Mouse (Mus musculus): ENCODE results near the gene Ugt2a1.
"Not testable (repeated sequence)": the region's sequence is repeated elsewhere in the genome, so short reads cannot be mapped to it uniquely, and the experiment has no call there.

Gene Ugt2a1

GRCm38 (mm10) chr5:87490771-87491170 is at the start of gene Ugt2a1:
Gene Ugt2a1 (minus strand): TSS chr5:87490871.
- no peak for DNase-seq (ENCODE audit: low read depth, low spot score)

- no peak for DNase-seq (ENCODE audit: low read depth, low spot score)
Observed at GRCm38 (mm10) chr5:87538111-87538510, 47.4 kb upstream of the Ugt2a1 start, which contains the start of gene Sult1b1. Gene Sult1b1 (minus strand): TSS chr5:87538195.

DNA sequence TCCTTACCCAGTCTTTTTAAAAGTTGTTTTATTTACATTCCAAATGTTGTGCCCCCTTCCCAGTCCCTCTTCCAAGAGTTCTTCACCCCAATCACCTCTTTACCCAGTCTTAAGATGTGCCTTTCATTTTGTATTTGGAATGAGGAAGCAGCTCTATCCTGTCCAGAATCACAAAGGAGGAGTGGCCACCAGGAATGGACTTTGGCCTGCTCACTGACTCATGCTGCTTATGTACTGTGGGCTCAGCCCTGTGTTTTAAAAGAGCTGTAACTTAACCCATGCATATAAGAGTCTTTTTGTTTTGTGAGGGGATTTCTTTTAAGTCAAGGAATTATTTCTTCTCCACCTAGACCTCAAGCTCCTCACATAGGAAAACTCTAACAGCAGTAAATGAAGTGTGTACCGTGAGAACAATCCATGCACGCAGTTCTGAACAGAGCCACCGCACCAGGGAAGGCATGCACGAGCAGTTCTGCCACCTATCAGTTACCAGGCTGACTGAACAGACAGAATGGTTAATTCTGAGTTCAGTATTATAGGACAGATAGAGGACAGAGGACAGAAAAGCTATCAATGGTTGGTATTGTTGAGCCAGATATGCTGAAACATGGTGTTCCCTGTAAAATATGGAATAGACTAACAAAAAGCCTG is 45.4 kb upstream of the Ugt2a1 start:
- no peak for DNase-seq (ENCODE audit: low read depth, low spot score)

DNA sequence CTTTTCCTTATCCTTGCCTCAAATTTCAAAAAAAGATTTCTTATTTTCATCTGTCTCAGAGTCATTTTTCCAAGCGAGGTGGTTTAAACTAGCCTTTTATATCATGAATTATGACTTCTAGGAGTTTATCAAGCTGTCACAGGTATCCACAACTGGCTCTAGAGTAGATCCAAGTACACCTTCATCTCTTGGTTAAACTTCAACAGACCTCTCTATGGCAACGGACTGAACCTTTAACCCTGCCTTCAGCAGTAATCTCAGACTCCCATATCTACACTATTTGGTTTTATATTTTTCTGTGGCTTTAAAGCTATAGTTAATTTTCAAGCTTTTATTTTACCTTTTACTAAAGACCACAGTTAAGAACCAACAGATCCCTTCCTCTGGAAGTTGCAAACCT is 41.6 kb upstream of the Ugt2a1 start:
- no peak for DNase-seq (ENCODE audit: low read depth, low spot score)

DNA sequence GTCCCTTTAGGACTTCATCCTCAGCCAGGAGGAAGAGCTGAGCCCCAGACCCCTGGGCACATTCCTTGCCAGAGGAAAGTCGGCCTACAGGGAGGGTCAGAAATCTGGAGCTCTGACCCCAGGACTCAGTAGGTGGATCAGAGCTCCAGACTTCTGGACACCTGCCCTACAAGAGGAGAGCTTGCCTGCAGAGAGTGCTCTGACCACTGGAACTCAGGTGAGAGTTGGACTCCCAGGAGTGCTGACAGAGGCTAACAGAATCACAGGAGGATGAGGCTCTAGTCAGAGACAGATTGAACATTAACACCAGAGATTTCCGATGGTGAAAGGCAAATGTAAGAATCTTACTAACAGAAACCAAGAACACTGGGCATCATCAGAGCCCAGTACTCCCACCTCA is 32.9 kb upstream of the Ugt2a1 start:
- not testable (repeated sequence) for DNase-seq (ENCODE audit: low read depth, low spot score)

GRCm38 (mm10) chr5:87505776-87506458 is 15.2 kb upstream of the Ugt2a1 start:
- no peak for DNase-seq (ENCODE audit: low read depth, low spot score)

GRCm38 (mm10) chr5:87502687-87503086 is 12.0 kb upstream of the Ugt2a1 start:
- no peak for DNase-seq (ENCODE audit: low read depth, low spot score)

- DNase-seq (ENCODE audit: low read depth, low spot score) = no peak
Observed at GRCm38 (mm10) chr5:87499341-87499740, 8.7 kb upstream of the Ugt2a1 start.

GRCm38 (mm10) chr5:87498936-87499335 is 8.3 kb upstream of the Ugt2a1 start:
- DNase-seq (ENCODE audit: low read depth, low spot score) = no peak

- not testable (repeated sequence) for DNase-seq (ENCODE audit: low read depth, low spot score)
Observed at GRCm38 (mm10) chr5:87486706-87487105, 4.0 kb downstream of the Ugt2a1 start, which contains the start of gene Gm43638. Gene Gm43638 (minus strand): TSS chr5:87486806.

DNA sequence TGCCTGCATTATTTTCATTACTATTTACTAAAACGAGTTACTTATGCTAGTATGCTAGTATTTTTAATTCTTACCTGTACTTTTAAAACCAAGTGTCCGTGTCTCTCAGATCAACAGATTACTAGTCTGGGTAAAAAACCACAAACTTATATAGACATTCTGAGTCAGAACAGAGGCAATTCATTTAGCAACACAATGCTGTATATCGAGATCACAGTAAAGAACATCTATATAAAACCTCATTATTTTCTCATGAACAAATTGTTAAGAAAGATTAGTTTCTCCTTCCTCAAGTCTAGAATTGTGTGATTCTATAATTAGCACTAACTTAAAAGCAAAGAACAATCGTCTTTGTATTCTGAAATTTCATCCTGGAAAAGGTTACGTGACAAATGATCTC is 8.5 kb downstream of the Ugt2a1 start, which contains the start of gene Ugt2a2:
Ugt2a2 (minus strand) TSS at position 101 of the 400 bp plus-strand sequence.
- no peak for DNase-seq (ENCODE audit: low read depth, low spot score)

- no peak for DNase-seq (ENCODE audit: low read depth, low spot score)
Observed at GRCm38 (mm10) chr5:87458810-87459209, 31.9 kb downstream of the Ugt2a1 start.

- no peak for DNase-seq (ENCODE audit: low read depth, low spot score)
Observed at GRCm38 (mm10) chr5:87457701-87458100, 33.0 kb downstream of the Ugt2a1 start.

- no peak for DNase-seq (ENCODE audit: low read depth, low spot score)
Observed at GRCm38 (mm10) chr5:87456216-87456850, 34.3 kb downstream of the Ugt2a1 start.

- no peak for DNase-seq (ENCODE audit: low read depth, low spot score)
Observed at GRCm38 (mm10) chr5:87455519-87455918, 35.2 kb downstream of the Ugt2a1 start.

DNA sequence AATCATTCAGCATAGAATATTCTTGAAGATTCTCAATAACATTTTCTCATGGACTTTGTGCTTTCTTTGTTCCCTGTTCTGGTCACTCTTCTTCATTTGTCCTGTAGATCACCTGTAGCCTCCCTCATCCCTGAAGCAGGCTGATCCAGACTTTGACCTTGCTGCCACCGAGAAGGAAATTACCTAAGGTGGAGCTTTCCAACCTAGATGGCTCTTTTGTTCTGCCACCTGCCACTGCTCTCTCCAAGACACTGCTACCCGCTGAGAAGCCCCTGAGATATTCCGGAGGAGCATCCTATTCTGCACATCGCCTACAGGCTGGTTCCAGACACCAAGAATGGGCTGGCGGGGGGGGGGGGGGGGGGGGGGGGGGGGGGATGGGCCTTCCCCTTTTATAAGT is 38.2 kb downstream of the Ugt2a1 start:
- not testable (repeated sequence) for DNase-seq (ENCODE audit: low read depth, low spot score)

DNA sequence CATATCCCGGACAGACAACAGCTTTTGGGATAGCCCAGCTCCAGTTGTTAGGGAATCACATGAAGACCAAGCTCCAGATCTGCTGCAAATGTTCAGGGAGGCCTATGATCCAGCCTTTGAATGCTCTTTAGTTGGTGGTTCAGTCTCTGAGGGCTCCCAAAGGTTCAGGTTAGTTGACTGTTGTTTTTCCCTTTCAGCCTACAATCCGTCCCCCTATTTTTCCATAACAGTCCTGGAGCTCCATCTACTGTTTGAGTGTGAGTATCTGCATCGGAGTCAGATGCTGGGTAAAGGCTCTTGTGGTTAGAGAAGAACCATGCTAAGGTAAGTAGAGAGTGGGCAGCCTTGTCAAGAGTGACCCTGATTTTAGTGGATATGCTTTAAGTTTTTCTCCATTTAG is 54.4 kb downstream of the Ugt2a1 start:
- no peak for DNase-seq (ENCODE audit: low read depth, low spot score)

GRCm38 (mm10) chr5:87425676-87426075 is 65.0 kb downstream of the Ugt2a1 start:
- DNase-seq (ENCODE audit: low read depth, low spot score) = no peak

- not testable (repeated sequence) for DNase-seq (ENCODE audit: low read depth, low spot score)
Observed at GRCm38 (mm10) chr5:87424041-87424440, 66.6 kb downstream of the Ugt2a1 start, which contains the start of gene Ugt2b38. Gene Ugt2b38 (minus strand): TSS chr5:87424203.

Data from CD4-positive, CD25-positive, alpha-beta regulatory T cell, adult 2 months (primary cell).